Mouse (Mus musculus): ENCODE data around the gene Eef1e1. TPM values are rescaled to one million over a fixed set of nuclear protein-coding genes. Genes with fewer than 3 reads are reported as not detected.
"Not testable (repeated sequence)": the region's sequence is repeated elsewhere in the genome, so short reads cannot be mapped to it uniquely, and the experiment has no call there.

Gene Eef1e1
- 104 and 117 TPM in 2 replicates for polyA plus RNA-seq (2015; fragmentation: Nextera tagmentation; extraction: Ambion mirVana)

DNA sequence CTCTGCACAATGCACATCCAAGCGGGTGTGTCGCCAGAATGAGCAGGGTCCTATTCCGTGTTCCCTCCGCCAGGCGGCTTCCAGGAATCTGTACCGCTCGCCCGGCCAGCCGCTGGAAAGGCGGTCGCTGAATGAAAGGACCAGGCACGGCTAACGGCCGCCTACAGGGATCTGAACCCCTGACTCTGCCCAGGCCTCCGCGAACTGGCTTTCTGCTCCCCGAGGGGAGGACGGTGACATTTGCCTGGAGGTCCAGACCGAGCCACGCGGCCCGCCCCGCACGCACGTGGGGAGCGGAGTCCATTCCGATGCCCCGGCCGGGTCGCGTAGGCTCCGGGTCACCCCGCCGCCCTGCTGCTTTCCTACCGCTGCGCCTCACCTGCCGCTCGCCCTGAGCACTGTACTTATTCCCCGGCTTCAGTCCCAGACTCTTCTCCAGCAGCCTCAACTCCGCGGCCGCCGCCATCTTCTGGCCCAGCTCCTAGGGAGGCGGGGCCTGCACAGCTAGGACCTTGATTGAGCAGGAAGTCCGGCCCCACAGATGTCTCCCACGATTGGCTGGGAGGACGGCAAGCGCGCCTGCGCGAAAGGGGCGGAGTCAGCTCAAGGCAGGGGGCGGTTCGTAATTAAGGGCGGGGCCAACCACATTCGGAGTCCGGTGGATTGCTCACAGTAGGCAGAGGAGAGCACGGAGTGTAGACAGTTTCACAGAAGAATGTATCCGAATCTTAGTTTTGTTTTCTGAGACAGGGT is at the start of gene Eef1e1:
Gene Eef1e1, minus strand, starts transcription at position 531 of the 753 bp plus-strand sequence.
- Histone ChIP-seq H3K4me2 (ENCODE audit: low read length) (peak within 1 kb of the TSS; percentile 68), H3K9ac (ENCODE audit: low read depth, low read length) (peak within 1 kb of the TSS; percentile 82), H3K36me3 (ENCODE audit: control insufficient read depth, insufficient read depth, low read length) (peaks cover 20% of the 10 kb centered on the region), H3K27ac (ENCODE audit: low read length) (peak within 1 kb of the TSS; percentile 82), H3K4me1 (ENCODE audit: control insufficient read depth, insufficient read depth, low read length) (peaks cover 8% of the 10 kb centered on the region), H3K27me3 (ENCODE audit: control insufficient read depth, insufficient read depth, low read depth, low read length) (no peaks in the 10 kb centered on the region), H3K4me3 (ENCODE audit: low read depth, low read length) (peak within 1 kb of the TSS; percentile 79), H3K9me3 (replicated peaks; ENCODE audit: control insufficient read depth, low read length, poor library complexity, severe bottlenecking) (no peaks in the 10 kb centered on the region)
- under 1% methylated on average over 56 of the region's 59 CpGs for WGBS
- ATAC-seq, result peak; percentile 99

GRCm38 (mm10) chr13:38690845-38691244 is 32.0 kb upstream of the Eef1e1 start:
- 80% methylated on average over 6 of the region's 6 CpGs for WGBS
- Histone ChIP-seq H3K9ac (ENCODE audit: low read depth, low read length) (no peak overlapping the region), H3K4me3 (ENCODE audit: low read depth, low read length) (no peak overlapping the region), H3K27me3 (ENCODE audit: control insufficient read depth, insufficient read depth, low read depth, low read length) (no peaks in the 10 kb centered on the region), H3K36me3 (ENCODE audit: control insufficient read depth, insufficient read depth, low read length) (no peaks in the 10 kb centered on the region), H3K4me1 (ENCODE audit: control insufficient read depth, insufficient read depth, low read length) (peaks cover 2% of the 10 kb centered on the region; the same call in 1 of the 2 replicates), H3K27ac (ENCODE audit: low read length) (no peak overlapping the region), H3K4me2 (ENCODE audit: low read length) (no peak overlapping the region), H3K9me3 (replicated peaks; ENCODE audit: control insufficient read depth, low read length, poor library complexity, severe bottlenecking) (no peaks in the 10 kb centered on the region)
- ATAC-seq, result no peak

DNA sequence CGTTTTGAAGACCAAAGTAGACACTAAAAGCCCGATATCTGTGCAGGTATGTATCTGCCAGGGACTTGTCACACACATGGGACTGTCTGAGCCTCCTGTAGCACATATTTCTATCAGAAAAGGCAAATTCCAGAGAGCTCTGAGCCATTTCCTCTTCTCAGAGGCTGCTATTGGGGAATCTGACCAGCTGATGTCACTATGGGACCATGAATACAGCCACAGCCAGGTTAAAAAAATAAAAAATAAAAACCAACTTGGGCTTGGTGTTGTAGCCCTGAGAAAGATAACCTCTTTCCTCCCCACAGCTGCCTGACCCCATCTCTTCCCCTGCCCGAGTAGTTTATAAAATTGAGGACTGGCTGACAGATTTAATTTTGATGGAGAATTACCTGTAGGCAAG is 31.2 kb upstream of the Eef1e1 start:
- Histone ChIP-seq H3K36me3 (ENCODE audit: control insufficient read depth, insufficient read depth, low read length) (no peaks in the 10 kb centered on the region), H3K4me1 (ENCODE audit: control insufficient read depth, insufficient read depth, low read length) (peaks cover 2% of the 10 kb centered on the region; the same call in 1 of the 2 replicates), H3K4me2 (ENCODE audit: low read length) (no peak overlapping the region), H3K27me3 (ENCODE audit: control insufficient read depth, insufficient read depth, low read depth, low read length) (no peaks in the 10 kb centered on the region), H3K9me3 (replicated peaks; ENCODE audit: control insufficient read depth, low read length, poor library complexity, severe bottlenecking) (no peaks in the 10 kb centered on the region), H3K4me3 (ENCODE audit: low read depth, low read length) (no peak overlapping the region), H3K27ac (ENCODE audit: low read length) (no peak overlapping the region), H3K9ac (ENCODE audit: low read depth, low read length) (no peak overlapping the region)
- WGBS, result 65% methylated on average over 3 of the region's 3 CpGs
- ATAC-seq, result peak; percentile 64; the same call in 1 of the 2 replicates

DNA sequence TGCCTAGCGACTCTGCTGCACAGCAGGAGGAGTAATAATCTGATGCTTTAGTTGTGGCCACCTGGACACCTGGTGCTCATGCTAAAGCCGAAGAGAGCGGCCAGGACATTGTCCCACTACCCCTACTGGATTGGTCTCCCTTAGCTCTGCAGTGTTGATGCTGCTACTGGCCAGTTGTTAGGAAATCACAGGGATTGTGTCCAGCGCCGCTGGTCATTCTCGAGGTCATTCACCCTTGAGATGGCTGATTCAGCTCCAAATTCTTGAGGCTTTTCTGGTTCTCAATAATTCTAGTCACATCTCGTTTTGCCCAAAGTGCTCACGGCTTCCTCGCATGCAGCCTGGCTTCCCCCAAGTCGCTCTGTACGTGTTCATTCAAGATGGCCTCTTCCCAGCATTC is 29.9 kb upstream of the Eef1e1 start:
- Histone ChIP-seq H3K27ac (ENCODE audit: low read length) (no peak overlapping the region), H3K9ac (ENCODE audit: low read depth, low read length) (no peak overlapping the region), H3K36me3 (ENCODE audit: control insufficient read depth, insufficient read depth, low read length) (no peaks in the 10 kb centered on the region), H3K4me3 (ENCODE audit: low read depth, low read length) (no peak overlapping the region), H3K27me3 (ENCODE audit: control insufficient read depth, insufficient read depth, low read depth, low read length) (no peaks in the 10 kb centered on the region), H3K9me3 (replicated peaks; ENCODE audit: control insufficient read depth, low read length, poor library complexity, severe bottlenecking) (no peaks in the 10 kb centered on the region), H3K4me1 (ENCODE audit: control insufficient read depth, insufficient read depth, low read length) (peaks cover 2% of the 10 kb centered on the region; the same call in 1 of the 2 replicates), H3K4me2 (ENCODE audit: low read length) (no peak overlapping the region)
- ATAC-seq, result no peak
- 86% methylated on average over 11 of the region's 11 CpGs for WGBS

GRCm38 (mm10) chr13:38672336-38672735 is 13.5 kb upstream of the Eef1e1 start:
- no peaks in the 10 kb centered on the region for H3K36me3 ChIP-seq (ENCODE audit: control insufficient read depth, insufficient read depth, low read length)
- H3K27me3 ChIP-seq (ENCODE audit: control insufficient read depth, insufficient read depth, low read depth, low read length), result no peaks in the 10 kb centered on the region
- no peak overlapping the region for H3K9ac ChIP-seq (ENCODE audit: low read depth, low read length)
- ATAC-seq, result no peak
- no peaks in the 10 kb centered on the region for H3K4me1 ChIP-seq (ENCODE audit: control insufficient read depth, insufficient read depth, low read length)
- H3K27ac ChIP-seq (ENCODE audit: low read length), result no peak overlapping the region
- 81% methylated on average over 9 of the region's 9 CpGs for WGBS
- no peaks in the 10 kb centered on the region for H3K9me3 ChIP-seq (replicated peaks; ENCODE audit: control insufficient read depth, low read length, poor library complexity, severe bottlenecking)
- no peak overlapping the region for H3K4me2 ChIP-seq (ENCODE audit: low read length)
- no peak overlapping the region for H3K4me3 ChIP-seq (ENCODE audit: low read depth, low read length)

GRCm38 (mm10) chr13:38671451-38671850 is 12.6 kb upstream of the Eef1e1 start:
- ATAC-seq; H3K27me3 ChIP-seq (ENCODE audit: control insufficient read depth, insufficient read depth, low read depth, low read length); H3K27ac ChIP-seq (ENCODE audit: low read length); H3K4me3 ChIP-seq (ENCODE audit: low read depth, low read length); H3K9me3 ChIP-seq (replicated peaks; ENCODE audit: control insufficient read depth, low read length, poor library complexity, severe bottlenecking); H3K36me3 ChIP-seq (ENCODE audit: control insufficient read depth, insufficient read depth, low read length); H3K4me1 ChIP-seq (ENCODE audit: control insufficient read depth, insufficient read depth, low read length); H3K9ac ChIP-seq (ENCODE audit: low read depth, low read length); H3K4me2 ChIP-seq (ENCODE audit: low read length): not testable (repeated sequence)
- 91% methylated on average over 6 of the region's 6 CpGs for WGBS

DNA sequence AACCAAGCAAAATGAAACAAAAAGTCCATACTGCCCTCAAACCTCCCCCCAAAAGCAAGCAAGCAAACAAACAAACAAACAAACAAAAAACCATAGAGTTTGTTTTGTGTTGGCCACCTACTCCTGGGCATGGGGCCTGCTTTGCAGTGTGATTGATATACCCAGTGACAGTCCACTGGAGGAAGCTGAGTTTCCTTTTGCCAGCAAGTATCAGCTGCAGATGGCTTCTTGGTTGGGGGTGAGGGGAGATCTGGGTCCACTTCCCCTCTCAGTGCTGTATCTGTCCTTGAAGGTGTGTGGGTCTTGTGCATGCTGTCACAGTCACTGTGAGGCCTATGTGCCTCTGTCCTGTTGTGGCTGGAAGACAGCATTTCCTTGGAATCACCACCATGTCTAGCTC is 11.2 kb upstream of the Eef1e1 start:
- Histone ChIP-seq H3K27me3 (ENCODE audit: control insufficient read depth, insufficient read depth, low read depth, low read length) (no peaks in the 10 kb centered on the region), H3K27ac (ENCODE audit: low read length) (no peak overlapping the region), H3K9me3 (replicated peaks; ENCODE audit: control insufficient read depth, low read length, poor library complexity, severe bottlenecking) (no peaks in the 10 kb centered on the region), H3K36me3 (ENCODE audit: control insufficient read depth, insufficient read depth, low read length) (no peaks in the 10 kb centered on the region), H3K4me1 (ENCODE audit: control insufficient read depth, insufficient read depth, low read length) (no peaks in the 10 kb centered on the region), H3K9ac (ENCODE audit: low read depth, low read length) (no peak overlapping the region), H3K4me3 (ENCODE audit: low read depth, low read length) (no peak overlapping the region), H3K4me2 (ENCODE audit: low read length) (no peak overlapping the region)
- no peak for ATAC-seq

- no peaks in the 10 kb centered on the region for H3K4me1 ChIP-seq (ENCODE audit: control insufficient read depth, insufficient read depth, low read length)
- H3K9me3 ChIP-seq (replicated peaks; ENCODE audit: control insufficient read depth, low read length, poor library complexity, severe bottlenecking), result no peaks in the 10 kb centered on the region
- no peak overlapping the region for H3K4me2 ChIP-seq (ENCODE audit: low read length)
- 34% methylated on average over 2 of the region's 2 CpGs for WGBS
- no peak overlapping the region for H3K27ac ChIP-seq (ENCODE audit: low read length)
- ATAC-seq, result no peak
- H3K4me3 ChIP-seq (ENCODE audit: low read depth, low read length), result no peak overlapping the region
- no peak overlapping the region for H3K9ac ChIP-seq (ENCODE audit: low read depth, low read length)
- H3K36me3 ChIP-seq (ENCODE audit: control insufficient read depth, insufficient read depth, low read length), result no peaks in the 10 kb centered on the region
- H3K27me3 ChIP-seq (ENCODE audit: control insufficient read depth, insufficient read depth, low read depth, low read length), result no peaks in the 10 kb centered on the region
Observed at GRCm38 (mm10) chr13:38668514-38668913, 9.7 kb upstream of the Eef1e1 start.

DNA sequence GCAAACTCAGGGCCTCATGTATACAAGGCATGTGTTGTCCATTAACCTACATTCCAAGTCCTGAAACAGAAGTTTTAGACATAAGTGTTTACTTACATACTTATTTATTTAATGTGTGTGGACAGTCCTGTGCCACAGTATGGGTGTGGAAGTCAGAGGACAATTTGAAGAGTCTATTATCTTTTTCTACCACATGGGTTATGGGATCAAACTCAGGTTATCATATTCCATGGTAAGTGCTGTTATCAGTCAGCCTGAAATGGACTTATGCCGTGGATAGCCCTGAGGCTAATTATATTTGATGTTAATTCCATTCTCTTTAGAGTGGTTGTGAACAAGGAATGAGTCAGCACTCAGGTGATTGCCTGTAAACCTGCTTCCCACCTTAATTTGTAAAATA is 5.9 kb upstream of the Eef1e1 start:
- no peak for ATAC-seq
- WGBS, result 60% methylated on average over 1 of the region's 1 CpGs
- Histone ChIP-seq H3K36me3 (ENCODE audit: control insufficient read depth, insufficient read depth, low read length) (no peaks in the 10 kb centered on the region), H3K27me3 (ENCODE audit: control insufficient read depth, insufficient read depth, low read depth, low read length) (no peaks in the 10 kb centered on the region), H3K4me1 (ENCODE audit: control insufficient read depth, insufficient read depth, low read length) (no peaks in the 10 kb centered on the region), H3K4me2 (ENCODE audit: low read length) (no peak overlapping the region), H3K4me3 (ENCODE audit: low read depth, low read length) (no peak overlapping the region), H3K27ac (ENCODE audit: low read length) (no peak overlapping the region), H3K9me3 (replicated peaks; ENCODE audit: control insufficient read depth, low read length, poor library complexity, severe bottlenecking) (no peaks in the 10 kb centered on the region), H3K9ac (ENCODE audit: low read depth, low read length) (no peak overlapping the region)

Data from midbrain, embryonic 16.5 days (tissue).